Mouse (Mus musculus): ENCODE results near the gene Pklr.

DNA sequence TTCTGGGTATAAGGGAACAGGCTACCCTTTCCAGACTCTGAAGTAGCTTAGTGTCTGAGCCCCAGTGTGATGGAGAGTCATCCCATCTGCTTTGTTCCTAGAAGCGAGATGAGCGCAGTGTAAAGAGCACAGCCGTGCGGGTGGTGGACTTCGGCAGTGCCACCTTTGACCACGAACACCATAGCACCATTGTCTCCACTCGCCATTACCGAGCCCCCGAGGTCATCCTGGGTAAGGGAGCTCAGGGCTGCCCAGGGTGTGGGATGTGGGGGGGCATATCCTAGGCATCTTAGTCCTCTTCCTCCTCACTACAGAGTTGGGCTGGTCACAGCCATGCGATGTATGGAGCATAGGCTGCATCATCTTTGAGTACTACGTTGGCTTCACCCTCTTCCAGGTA, 38.9 kb downstream of the Pklr start:
- TF ChIP-seq CTCF (IDR thresholded peaks at IDR 0.05; ENCODE audit: low read depth, low read length) (no peak), POLR2A (IDR thresholded peaks at IDR 0.05; ENCODE audit: extremely low read depth, insufficient read depth, low read length) (no peak)
